Mouse (Mus musculus): ENCODE data around the gene Ubb.

Ubb gene

GRCm38 (mm10) chr11:62551226-62552119 is 502 bp downstream of the Ubb start:
- DNase-seq (ENCODE audit: low spot score) = peak; percentile 94

DNA sequence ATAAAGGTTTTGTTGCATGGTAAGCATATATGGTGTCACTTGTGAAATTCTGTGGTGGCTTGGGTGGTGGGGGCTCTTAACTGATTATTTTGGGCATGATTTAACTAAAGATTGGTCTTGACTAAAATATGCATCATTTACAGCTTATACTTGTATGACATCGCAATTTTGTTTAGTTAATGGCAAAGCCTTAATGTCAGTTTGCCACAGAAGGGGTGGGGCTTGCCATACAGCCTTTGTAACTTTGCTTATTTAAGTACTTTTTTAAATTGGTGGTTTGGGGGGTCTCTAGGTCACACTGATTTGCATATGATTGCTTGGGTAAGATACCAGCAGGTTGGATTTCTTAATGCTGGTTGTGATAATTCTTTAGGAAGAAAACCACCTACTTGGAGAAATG is 2.2 kb downstream of the Ubb start:
- DNase-seq (ENCODE audit: low spot score) = no peak

DNA sequence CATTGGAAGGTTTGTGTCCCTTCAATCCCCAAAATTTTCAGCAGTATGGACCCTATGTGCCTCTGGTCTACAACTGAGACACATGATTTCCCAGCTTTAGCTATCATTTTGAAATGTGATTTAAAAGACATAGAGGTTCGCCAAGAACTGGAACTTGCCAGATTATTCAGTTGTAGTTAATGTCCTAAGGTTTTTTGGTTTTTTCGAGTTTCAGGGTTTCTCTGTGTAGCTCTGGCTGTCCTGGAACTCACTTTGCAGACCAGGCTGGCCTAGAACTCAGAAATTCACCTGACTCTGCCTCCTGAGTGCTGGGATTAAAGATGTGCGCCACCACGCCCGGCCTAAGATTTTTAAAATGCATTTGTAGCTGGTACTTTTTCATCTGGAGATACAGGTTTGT is 2.7 kb downstream of the Ubb start:
- DNase-seq (ENCODE audit: low spot score) = no peak

- no peak for DNase-seq (ENCODE audit: low spot score)
Observed at GRCm38 (mm10) chr11:62554163-62554855, 3.3 kb downstream of the Ubb start.

GRCm38 (mm10) chr11:62554934-62555517 is 4.1 kb downstream of the Ubb start:
- no peak for DNase-seq (ENCODE audit: low spot score)

DNA sequence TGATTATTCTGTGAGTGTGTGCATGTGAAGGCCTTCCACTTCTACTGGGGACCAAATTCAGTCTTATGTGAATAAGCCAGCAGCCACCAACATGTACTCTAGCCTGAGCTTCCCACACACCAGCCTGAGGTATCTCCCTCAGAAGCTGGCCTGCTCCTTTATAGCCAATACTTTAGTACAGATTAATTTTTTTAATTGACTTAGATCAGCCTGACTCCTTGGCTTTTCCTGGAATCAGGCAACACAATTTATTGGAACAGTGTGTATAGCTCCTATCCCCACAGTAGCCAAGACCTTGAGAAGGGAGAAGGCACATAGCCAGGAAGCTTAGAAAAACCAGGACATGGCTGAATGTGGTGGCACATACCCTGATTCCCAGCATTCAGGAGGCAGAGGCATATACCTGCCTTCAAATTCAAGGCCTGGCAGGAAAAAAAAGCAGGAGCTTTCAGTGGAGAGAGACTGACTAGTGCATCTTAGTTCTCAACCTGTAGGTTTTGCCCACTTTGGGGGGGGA is 5.0 kb downstream of the Ubb start:
- no peak for DNase-seq (ENCODE audit: low spot score)

DNA sequence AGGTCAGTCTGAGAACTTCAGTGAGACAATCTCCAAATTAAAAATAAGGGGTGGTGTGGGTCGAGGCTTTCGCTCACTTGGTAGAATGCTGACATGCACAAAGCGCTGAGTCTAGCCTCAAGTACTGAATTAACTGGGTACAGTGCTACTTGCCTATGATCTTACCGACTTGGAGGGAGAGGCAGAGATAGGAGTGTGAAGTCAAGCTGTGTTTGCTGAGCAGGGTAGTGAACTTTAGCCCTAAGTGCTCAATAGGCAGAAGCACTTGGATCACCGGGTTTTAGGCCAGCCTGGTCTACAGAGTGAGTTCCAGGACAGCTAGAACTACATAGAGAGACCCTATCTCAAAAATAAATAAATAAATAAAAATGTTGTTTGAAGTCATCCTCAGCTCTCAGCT is 6.2 kb downstream of the Ubb start:
- DNase-seq (ENCODE audit: low spot score) = peak; percentile 67

- no peak for DNase-seq (ENCODE audit: low spot score)
Observed at GRCm38 (mm10) chr11:62558152-62558551, 7.2 kb downstream of the Ubb start.

DNA sequence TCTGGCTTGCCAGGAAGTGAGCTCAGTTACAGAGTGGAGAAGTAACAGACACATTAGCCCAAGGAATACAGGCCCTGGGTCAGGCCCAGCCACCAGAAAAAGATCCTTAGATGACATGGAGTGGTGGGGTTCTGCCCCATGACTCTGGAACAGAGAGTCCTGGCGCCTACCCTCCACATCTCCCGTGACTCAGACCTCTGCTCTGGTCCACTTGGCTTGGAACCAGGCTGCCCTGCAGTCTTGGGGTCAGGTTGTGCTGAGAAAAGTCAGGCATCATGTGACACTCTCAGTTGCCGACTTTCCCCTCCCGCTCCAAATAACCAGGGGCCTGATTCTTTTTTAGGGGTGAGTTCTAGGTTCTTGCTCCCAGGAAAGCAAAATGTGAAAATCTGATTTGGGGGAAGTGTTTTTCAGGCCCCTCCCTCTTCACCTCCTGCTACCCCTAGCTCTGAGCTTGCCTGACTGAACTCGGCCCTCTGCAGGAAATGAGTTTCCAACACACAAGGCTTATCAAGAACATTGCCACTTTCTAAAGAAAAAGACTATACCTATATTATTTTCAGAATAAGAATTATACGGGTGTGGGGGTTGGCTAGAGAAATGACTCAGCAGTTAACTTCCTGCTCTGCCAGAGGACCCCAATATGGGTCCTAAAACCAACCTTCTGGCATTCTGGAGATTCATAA is 8.1 kb downstream of the Ubb start:
- no peak for DNase-seq (ENCODE audit: low spot score)

DNA sequence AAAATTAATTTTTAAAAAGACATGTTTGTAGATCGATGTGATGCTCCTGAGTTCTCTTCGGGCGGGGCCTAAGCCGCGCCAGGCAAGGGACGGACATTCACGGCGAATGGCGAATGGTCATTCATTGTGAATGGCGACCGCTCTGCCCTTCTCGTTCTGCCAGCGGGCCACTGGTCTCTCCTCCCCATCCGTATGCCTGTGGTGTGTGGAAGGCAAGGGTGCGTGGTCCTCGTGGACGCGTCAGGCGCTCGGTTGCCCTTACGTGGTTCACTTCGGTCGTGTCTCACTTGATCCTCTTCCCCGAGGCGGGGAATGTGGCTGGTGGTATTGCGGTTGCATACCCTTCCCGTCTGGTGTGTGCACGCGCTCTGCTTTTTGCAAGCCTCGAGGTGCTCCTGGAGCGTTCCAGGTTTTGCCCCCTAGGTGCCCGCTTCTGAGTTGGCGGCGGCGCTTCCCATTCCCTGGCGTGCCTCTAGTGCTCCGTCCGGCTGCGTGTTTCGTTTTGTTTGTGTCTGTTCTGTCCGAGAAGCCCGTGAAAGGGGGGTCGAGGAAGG is 9.6 kb downstream of the Ubb start:
- no peak for DNase-seq (ENCODE audit: low spot score)

- no peak for DNase-seq (ENCODE audit: low spot score)
Observed at GRCm38 (mm10) chr11:62563590-62563989, 12.6 kb downstream of the Ubb start.

GRCm38 (mm10) chr11:62565747-62566146 is 14.8 kb downstream of the Ubb start:
- no peak for DNase-seq (ENCODE audit: low spot score)

DNA sequence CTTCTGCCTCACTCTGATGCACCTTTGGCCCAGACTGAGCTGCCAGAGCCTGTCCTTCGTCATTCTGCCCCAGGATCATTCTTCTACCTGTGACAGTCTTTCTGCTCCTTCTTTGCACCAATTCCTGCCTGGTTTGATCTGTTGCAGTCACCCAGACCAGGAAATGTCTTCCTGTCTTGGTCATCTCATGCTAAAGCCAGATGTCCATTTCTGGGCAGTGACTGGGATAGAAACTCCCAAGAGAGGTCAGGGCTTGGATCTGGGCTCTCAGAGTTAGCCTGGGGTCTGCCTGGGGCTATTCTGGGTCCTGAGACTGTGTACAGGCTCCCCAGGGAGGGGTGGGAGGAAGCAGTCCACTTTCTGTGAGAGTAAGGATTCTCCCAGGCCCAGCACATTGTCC is 15.2 kb downstream of the Ubb start:
- DNase-seq (ENCODE audit: low spot score) = no peak

DNA sequence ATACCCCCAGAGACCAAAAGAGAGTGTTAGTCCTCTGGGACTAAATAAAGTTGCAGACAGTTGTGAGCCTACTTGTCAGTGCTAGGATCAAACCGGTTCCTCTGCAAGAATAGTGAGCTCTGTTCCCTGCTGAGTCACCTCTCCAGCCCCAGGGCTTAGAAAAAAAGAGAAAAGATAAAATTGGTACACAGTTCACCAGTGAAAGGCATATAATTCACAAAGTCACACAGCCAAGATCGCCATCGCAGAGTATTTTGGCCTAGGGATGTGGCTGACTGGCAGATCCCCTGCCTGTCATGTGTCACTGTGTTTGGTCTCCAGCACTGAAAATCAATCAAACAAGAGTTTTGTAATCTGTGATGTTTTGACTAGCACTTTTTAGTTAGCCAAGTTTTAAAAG is 17.3 kb downstream of the Ubb start:
- DNase-seq (ENCODE audit: low spot score) = no peak

DNA sequence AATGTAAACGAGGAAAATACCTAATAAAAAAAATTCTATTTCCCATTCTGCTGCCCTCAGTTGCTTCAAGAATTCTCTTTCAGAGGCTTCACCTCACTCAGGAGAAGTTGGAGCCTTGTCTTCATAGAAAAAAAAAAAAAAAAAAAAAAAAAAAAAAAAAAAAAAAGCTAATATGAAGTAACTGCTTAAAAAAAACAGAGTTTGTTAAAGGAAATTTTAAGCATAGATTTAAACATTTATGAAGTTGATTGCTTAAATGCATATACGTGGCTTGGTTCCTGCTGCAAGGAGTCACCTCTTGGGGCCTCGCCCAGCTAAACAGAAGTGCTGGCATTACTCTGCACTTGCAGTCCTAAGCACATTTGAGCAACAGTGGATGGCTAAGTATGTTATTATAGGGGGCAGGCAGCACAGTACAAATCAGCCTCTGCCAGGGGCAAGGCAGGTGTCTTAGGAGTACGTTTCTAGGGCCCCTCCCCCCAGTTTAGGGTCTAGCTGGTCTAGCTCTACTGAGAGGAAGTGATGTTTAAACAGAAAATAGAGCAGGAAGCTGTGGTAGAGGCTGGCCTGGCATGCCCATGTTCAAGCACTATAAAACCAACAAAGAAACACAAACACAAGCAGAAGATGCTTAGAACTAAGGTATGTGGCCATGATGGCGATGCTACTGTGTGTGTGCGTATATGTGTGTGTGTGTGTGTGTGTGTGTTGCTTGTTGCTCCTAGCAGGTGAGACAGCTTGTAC is 23.2 kb downstream of the Ubb start, which contains the start of gene Trpv2:
Gene Trpv2, plus strand, starts transcription at position 528 of the 744 bp plus-strand sequence.
- DNase-seq (ENCODE audit: low spot score) = no peak

- no peak for DNase-seq (ENCODE audit: low spot score)
Observed at GRCm38 (mm10) chr11:62574703-62575085, 23.7 kb downstream of the Ubb start.

DNA sequence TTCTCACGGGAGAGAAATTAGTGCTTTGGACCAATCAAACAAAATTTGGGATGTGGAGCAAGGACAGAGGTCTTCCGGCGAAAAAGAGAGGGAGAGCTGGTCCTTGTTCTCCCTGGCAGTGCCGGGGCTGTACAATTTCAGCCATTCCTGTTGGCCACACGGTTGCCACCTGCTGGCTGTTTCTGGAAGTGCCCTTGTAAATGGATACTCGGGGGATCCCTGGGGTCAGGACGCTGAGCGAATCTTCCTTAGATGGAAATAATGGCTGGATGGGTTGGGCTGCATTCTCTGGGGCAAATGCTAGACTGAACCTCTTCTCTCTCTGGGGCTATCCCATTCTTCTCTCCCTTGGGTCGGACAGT is 24.3 kb downstream of the Ubb start:
- DNase-seq (ENCODE audit: low spot score) = peak; percentile 73

GRCm38 (mm10) chr11:62575659-62576438 is 24.9 kb downstream of the Ubb start:
- DNase-seq (ENCODE audit: low spot score) = no peak

DNA sequence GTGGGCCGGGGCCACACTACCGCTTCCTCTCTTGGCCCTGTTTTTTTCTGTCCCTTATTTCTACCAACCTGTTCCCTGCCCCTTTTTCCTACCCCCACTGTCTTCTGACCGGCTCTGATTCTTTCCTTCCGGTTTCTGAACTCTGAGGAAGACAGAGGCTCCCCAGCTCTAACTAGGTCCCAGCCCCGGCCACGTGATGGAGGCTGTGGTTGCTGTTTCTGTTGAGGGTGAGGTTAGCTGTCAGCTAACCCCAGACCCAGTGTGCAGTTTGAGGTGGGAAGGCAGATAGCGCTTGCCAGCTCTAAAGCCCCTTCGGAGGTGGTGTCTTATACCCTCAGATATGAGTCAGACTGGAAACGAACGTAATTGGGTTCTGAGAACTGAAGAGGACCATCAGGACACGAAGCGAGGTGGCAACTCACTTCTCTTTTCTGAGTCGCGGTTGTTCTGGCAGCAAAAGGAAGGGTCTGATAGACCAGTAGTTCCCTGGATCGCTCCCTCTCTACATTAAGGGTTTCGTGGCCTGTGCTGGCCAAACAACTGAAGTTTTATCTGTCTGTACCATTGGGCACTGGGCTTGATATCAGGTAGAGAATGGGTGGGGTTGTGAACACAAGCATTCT is 25.7 kb downstream of the Ubb start:
- DNase-seq (ENCODE audit: low spot score) = no peak

GRCm38 (mm10) chr11:62583031-62583430 is 32.1 kb downstream of the Ubb start:
- DNase-seq (ENCODE audit: low spot score) = no peak

All from yolk sac, embryonic 10.5 days (tissue).